Mouse (Mus musculus): Measurements from ENCODE around the gene Mcfd2. TPM values are rescaled to one million over a fixed set of nuclear protein-coding genes. Genes with fewer than 3 reads are reported as not detected.
"Not testable (repeated sequence)": the region's sequence is repeated elsewhere in the genome, so short reads cannot be mapped to it uniquely, and the experiment has no call there.

Gene Mcfd2
- polyA plus RNA-seq, 1 experiment from 2014 or later, result 57.5 TPM

DNA sequence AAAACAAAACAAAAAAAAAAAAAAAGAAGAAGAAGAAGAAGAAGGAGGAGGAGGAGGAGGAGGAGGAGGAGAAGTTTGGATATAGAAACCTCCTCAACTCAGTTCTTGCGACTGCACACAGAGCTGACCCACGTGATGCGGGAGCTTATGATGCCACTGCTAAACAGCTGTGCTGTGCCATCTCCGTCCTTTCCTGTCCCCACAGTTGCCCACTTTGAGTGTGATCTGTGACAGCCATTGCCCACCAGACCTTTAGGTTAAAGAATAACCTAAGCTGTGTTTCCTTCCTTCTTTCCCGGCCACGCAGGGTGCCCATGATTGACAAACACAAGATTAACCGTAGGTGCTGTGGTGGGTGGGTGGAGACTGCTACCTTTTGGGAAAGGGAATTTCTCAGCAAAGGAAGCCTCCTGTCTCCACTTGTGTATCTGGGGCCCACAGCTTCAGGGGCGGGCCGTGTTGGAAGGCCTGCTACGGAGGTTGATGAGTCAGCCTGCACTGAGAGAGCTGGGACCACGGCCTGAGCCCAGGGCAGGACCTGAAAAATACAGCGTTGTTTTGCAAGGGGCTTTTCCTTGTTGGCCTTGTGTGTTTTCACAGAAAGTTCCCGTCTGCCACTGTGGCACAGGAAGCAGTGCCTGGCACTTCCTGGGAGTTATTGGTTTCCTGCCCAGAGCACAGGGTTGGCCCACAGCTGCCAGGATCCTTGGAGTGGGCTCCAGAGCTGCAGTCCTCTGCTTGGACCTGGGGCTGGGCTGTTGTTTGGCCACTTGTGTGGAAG, 36.5 kb upstream of the Mcfd2 start:
- ATAC-seq (ENCODE audit: low FRiP score, low read depth), result no peak
- Histone ChIP-seq H3K36me3 (no peaks in the 10 kb centered on the region), H3K4me2 (replicated peaks) (no peak overlapping the region), H3K4me3 (no peak overlapping the region), H3K4me1 (no peaks in the 10 kb centered on the region), H3K27ac (replicated peaks) (no peak overlapping the region), H3K9ac (replicated peaks) (no peak overlapping the region), H3K9me3 (no peaks in the 10 kb centered on the region), H3K27me3 (no peaks in the 10 kb centered on the region)
- 91% methylated on average over 13 of the region's 13 CpGs for WGBS

DNA sequence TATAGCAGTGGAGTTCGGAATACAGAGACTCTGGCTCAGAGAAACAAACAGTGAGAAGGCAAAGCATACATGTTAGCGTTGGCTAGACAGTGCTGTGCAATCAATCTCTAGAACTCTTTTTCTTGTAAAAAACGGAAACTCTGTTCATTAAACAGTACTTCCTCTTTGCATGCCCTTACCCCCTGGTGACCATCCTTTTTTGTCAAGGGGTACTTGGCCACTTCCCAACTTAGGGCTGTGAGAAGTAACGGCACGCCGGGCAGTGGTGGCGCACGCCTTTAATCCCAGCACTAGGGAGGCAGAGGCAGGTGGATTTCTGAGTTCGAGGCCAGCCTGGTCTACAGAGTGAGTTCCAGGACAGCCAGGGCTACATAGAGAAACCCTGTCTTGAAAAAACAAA, 35.9 kb upstream of the Mcfd2 start:
- not testable (repeated sequence) for H3K4me2 ChIP-seq (replicated peaks)
- WGBS, result 89% methylated on average over 9 of the region's 9 CpGs

DNA sequence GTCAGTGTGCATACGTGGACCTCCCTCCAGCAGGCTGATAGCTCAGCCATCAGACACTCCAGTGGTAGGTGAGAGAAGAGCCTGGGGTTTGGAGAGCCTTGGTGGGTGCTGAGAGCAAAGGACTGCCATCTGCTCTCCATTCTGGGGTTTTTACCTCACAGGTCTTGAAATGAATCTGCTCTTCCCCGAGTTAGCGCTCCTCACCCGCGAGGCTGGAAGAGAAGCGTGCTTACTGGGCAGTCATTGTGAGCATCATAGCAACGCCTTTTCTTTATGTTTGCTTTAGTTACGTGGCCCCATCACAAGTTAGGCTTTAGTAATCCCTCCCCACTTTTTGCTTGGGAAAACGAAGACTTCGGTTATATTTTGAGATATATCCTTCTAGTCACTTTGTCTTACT, 34.6 kb upstream of the Mcfd2 start:
- no peaks in the 10 kb centered on the region for H3K4me1 ChIP-seq
- H3K9ac ChIP-seq (replicated peaks), result no peak overlapping the region
- no peaks in the 10 kb centered on the region for H3K36me3 ChIP-seq
- no peak overlapping the region for H3K4me2 ChIP-seq (replicated peaks)
- H3K27ac ChIP-seq (replicated peaks), result no peak overlapping the region
- WGBS, result 87% methylated on average over 10 of the region's 10 CpGs
- H3K4me3 ChIP-seq, result no peak overlapping the region
- no peaks in the 10 kb centered on the region for H3K9me3 ChIP-seq
- H3K27me3 ChIP-seq, result no peaks in the 10 kb centered on the region
- no peak for ATAC-seq (ENCODE audit: low FRiP score, low read depth)

More for the DNA sequence above, 35.9 kb upstream of the Mcfd2 start:
- not testable (repeated sequence) for H3K4me1 ChIP-seq; H3K36me3 ChIP-seq; ATAC-seq (ENCODE audit: low FRiP score, low read depth); H3K9me3 ChIP-seq; H3K27me3 ChIP-seq; H3K27ac ChIP-seq (replicated peaks); H3K9ac ChIP-seq (replicated peaks); H3K4me3 ChIP-seq

DNA sequence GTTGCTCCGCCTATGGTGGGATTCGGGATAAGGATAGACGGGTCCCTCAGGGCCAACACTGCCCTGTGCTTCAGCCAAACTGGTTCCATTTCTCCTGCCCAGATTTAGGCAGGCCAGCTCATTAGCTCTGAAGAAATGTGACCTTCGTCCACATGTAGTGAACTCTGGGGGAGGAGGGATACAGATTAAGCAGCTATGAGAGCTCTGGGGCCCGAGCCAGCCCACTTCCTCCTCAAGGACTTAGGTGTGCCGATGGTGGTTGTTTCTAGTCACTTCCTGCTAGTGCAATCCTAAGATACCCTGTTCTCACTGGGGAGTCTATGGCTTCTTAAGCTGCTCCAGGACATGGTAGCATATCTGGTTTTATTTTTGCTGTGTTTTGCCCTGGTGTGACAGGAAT, 33.2 kb upstream of the Mcfd2 start:
- no peak overlapping the region for H3K4me3 ChIP-seq
- no peak overlapping the region for H3K9ac ChIP-seq (replicated peaks)
- 83% methylated on average over 6 of the region's 6 CpGs for WGBS
- 0 out of 2 replicates have a peak, but pooled peaks cover 4% of the 10 kb centered on the region for H3K27me3 ChIP-seq
- ATAC-seq (ENCODE audit: low FRiP score, low read depth), result no peak
- H3K9me3 ChIP-seq, result no peaks in the 10 kb centered on the region
- H3K4me1 ChIP-seq, result no peaks in the 10 kb centered on the region
- no peaks in the 10 kb centered on the region for H3K36me3 ChIP-seq
- no peak overlapping the region for H3K27ac ChIP-seq (replicated peaks)
- no peak overlapping the region for H3K4me2 ChIP-seq (replicated peaks)

DNA sequence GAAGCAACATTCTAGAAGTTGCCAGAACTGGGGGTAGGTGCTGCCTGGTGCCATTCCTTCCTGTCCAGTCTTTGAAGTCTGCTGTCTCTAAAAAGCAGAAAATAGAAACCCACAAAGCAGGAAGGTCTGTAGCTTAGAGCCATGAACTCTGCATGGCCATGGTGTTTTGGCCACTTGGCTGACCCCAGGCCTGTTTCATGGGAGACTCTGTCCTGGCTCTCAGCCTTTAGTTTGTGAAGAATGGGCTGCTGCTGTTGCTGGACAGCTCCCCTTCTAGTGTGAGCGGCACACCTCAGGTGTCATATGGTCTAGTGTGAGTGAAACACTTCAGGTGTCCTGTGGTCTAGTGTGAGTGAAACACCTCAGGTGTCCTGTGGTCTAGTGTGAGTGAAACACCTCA, 31.0 kb upstream of the Mcfd2 start:
- H3K36me3 ChIP-seq; H3K9ac ChIP-seq (replicated peaks); H3K4me2 ChIP-seq (replicated peaks); ATAC-seq (ENCODE audit: low FRiP score, low read depth); H3K27me3 ChIP-seq; H3K4me3 ChIP-seq; H3K27ac ChIP-seq (replicated peaks); H3K4me1 ChIP-seq; H3K9me3 ChIP-seq: not testable (repeated sequence)
- 85% methylated on average over 1 of the region's 1 CpGs for WGBS

DNA sequence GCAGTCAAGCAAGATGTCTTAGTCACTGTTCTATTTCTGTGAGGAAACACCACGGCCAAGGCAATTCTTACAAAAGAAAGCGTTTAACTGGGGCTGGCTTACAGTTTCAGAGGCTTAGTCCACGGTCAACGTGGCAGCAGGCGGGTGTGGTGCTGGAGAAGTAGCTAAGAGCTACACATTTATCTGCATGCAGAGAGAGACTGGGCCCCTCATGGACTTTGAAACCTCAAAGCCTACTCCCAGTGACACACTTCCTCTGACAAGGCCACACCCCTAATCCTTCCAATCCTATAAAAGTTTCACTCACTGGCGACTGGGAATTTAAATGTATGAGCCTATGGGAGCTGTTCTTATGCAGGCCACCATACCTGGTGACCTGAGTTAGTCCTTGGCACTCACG, 30.0 kb upstream of the Mcfd2 start:
- Histone ChIP-seq H3K36me3 (no peaks in the 10 kb centered on the region), H3K4me1 (no peaks in the 10 kb centered on the region), H3K4me2 (replicated peaks) (no peak overlapping the region), H3K9ac (replicated peaks) (no peak overlapping the region), H3K9me3 (no peaks in the 10 kb centered on the region), H3K4me3 (no peak overlapping the region), H3K27ac (replicated peaks) (no peak overlapping the region), H3K27me3 (0 out of 2 replicates have a peak, but pooled peaks cover 4% of the 10 kb centered on the region)
- ATAC-seq (ENCODE audit: low FRiP score, low read depth), result no peak
- 82% methylated on average over 7 of the region's 7 CpGs for WGBS

GRCm38 (mm10) chr17:87293125-87293524, 27.4 kb upstream of the Mcfd2 start:
- WGBS, result 86% methylated on average over 5 of the region's 5 CpGs
- peaks cover 17% of the 10 kb centered on the region for H3K27me3 ChIP-seq
- no peak for ATAC-seq (ENCODE audit: low FRiP score, low read depth)
- H3K36me3 ChIP-seq, result no peaks in the 10 kb centered on the region
- H3K4me3 ChIP-seq, result no peak overlapping the region
- no peak overlapping the region for H3K9ac ChIP-seq (replicated peaks)
- H3K4me2 ChIP-seq (replicated peaks), result no peak overlapping the region
- H3K4me1 ChIP-seq, result peaks cover 2% of the 10 kb centered on the region; the same call in 1 of the 2 replicates
- no peaks in the 10 kb centered on the region for H3K9me3 ChIP-seq
- H3K27ac ChIP-seq (replicated peaks), result no peak overlapping the region

GRCm38 (mm10) chr17:87291782-87292181, 26.0 kb upstream of the Mcfd2 start:
- Histone ChIP-seq H3K27ac (replicated peaks) (no peak overlapping the region), H3K9me3 (no peaks in the 10 kb centered on the region), H3K36me3 (no peaks in the 10 kb centered on the region), H3K9ac (replicated peaks) (no peak overlapping the region), H3K27me3 (peaks cover 26% of the 10 kb centered on the region), H3K4me3 (no peak overlapping the region), H3K4me1 (peaks cover 11% of the 10 kb centered on the region), H3K4me2 (replicated peaks) (no peak overlapping the region)
- ATAC-seq (ENCODE audit: low FRiP score, low read depth), result no peak
- 88% methylated on average over 5 of the region's 5 CpGs for WGBS

DNA sequence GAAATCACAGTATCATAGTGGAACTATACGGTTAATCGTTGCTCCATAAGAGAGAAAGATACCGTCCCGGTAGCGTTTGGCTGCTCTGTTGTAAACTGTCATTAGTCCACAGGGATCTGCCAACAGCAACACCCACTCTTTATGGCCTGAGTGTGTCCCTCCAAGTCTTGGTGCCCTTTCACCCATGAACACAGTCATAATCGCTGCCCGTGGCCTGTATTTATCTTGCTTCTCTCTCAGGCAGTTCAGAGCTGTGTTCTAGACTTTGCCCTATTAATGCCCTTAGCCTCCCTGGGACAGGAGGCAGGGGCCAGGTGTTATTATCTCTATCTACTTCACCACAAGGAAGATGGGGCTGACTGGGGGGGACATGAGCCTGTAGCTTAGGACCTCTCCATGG, 25.3 kb upstream of the Mcfd2 start:
- no peaks in the 10 kb centered on the region for H3K36me3 ChIP-seq
- H3K9ac ChIP-seq (replicated peaks), result no peak overlapping the region
- peaks cover 33% of the 10 kb centered on the region for H3K27me3 ChIP-seq
- peaks cover 11% of the 10 kb centered on the region for H3K4me1 ChIP-seq
- no peak overlapping the region for H3K27ac ChIP-seq (replicated peaks)
- WGBS, result 97% methylated on average over 7 of the region's 7 CpGs
- H3K4me3 ChIP-seq, result no peak overlapping the region
- no peak for ATAC-seq (ENCODE audit: low FRiP score, low read depth)
- no peak overlapping the region for H3K4me2 ChIP-seq (replicated peaks)
- H3K9me3 ChIP-seq, result no peaks in the 10 kb centered on the region

DNA sequence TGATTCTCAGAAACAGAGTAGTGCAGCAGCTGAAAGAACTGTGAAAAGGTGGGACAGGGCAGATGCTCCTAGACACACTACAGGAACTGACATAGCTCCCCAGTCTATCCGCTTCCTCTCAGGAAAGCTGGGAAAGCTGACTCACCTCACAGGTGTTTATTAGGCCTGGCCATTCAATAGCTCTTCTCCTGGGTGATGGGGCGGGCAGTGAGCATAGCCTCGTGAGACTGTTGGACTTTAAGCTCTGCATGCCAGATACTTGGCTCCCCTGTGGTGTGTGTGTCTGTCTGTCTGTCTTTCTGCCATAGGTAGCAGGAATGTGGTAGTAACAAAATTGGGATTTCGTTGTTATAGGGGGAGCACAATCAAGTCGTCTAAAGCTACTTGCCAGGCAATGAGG, 23.6 kb upstream of the Mcfd2 start:
- Histone ChIP-seq H3K9me3 (no peaks in the 10 kb centered on the region), H3K4me1 (peaks cover 11% of the 10 kb centered on the region), H3K4me3 (no peak overlapping the region), H3K9ac (replicated peaks) (no peak overlapping the region), H3K27me3 (peaks cover 49% of the 10 kb centered on the region), H3K4me2 (replicated peaks) (no peak overlapping the region), H3K36me3 (no peaks in the 10 kb centered on the region), H3K27ac (replicated peaks) (no peak overlapping the region)
- no peak for ATAC-seq (ENCODE audit: low FRiP score, low read depth)
- 82% methylated on average over 5 of the region's 5 CpGs for WGBS

- peaks cover 19% of the 10 kb centered on the region for H3K4me1 ChIP-seq
- H3K9ac ChIP-seq (replicated peaks), result no peak overlapping the region
- H3K36me3 ChIP-seq, result no peaks in the 10 kb centered on the region
- 12% methylated on average over 12 of the region's 12 CpGs for WGBS
- H3K27me3 ChIP-seq, result peaks cover 58% of the 10 kb centered on the region
- no peak overlapping the region for H3K4me2 ChIP-seq (replicated peaks)
- H3K4me3 ChIP-seq, result no peak overlapping the region
- no peaks in the 10 kb centered on the region for H3K9me3 ChIP-seq
- H3K27ac ChIP-seq (replicated peaks), result no peak overlapping the region
- no peak for ATAC-seq (ENCODE audit: low FRiP score, low read depth)
These were observed 22.4 kb upstream of the Mcfd2 start for GRCm38 (mm10) chr17:87288131-87288530.

DNA sequence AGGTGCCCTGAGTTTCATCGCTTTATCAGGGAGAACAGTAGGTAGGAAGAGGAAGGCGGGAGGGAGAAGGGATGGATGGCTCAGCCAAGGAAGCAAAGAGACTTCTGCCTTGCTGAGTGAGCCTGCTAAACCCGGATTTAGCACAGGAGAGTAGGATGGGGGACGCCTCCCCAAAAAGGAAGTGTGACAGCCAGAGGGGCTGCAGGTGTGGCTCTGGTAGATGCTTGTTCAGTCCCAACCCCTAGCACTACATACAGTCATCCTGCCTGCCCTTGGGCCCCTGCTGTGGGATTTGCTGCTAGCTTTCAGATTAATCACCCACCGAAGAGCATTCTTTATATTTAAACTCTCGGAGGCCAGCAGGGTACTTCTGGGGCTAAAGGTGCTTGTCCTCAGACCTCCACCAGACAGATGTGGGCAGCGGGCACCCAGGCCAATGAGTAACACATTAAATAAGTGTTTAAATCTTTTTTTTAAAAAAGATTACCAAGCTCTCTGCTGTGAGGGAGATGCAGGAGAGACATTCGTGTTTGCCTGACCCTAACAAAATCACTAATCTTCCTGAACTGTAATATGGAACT, 21.6 kb upstream of the Mcfd2 start:
- Histone ChIP-seq H3K9me3 (no peaks in the 10 kb centered on the region), H3K27me3 (peaks cover 59% of the 10 kb centered on the region), H3K4me1 (peaks cover 19% of the 10 kb centered on the region), H3K9ac (replicated peaks) (no peak overlapping the region), H3K4me3 (no peak overlapping the region), H3K36me3 (no peaks in the 10 kb centered on the region), H3K27ac (replicated peaks) (no peak overlapping the region), H3K4me2 (replicated peaks) (no peak overlapping the region)
- 30% methylated on average over 8 of the region's 8 CpGs for WGBS
- no peak for ATAC-seq (ENCODE audit: low FRiP score, low read depth)

Data from midbrain, embryonic 12.5 days (tissue).